Mouse (Mus musculus) spleen, postnatal 14 days (tissue): ENCODE results near the gene Uba52.

Experiments
- DNase-seq, 2 experiments: peaks; one replicate each; pipeline ENCODE4 v3.0.0; 2021 to 2022; ENCODE audit warnings: low spot score in 2 of 2

Uba52 gene

DNA sequence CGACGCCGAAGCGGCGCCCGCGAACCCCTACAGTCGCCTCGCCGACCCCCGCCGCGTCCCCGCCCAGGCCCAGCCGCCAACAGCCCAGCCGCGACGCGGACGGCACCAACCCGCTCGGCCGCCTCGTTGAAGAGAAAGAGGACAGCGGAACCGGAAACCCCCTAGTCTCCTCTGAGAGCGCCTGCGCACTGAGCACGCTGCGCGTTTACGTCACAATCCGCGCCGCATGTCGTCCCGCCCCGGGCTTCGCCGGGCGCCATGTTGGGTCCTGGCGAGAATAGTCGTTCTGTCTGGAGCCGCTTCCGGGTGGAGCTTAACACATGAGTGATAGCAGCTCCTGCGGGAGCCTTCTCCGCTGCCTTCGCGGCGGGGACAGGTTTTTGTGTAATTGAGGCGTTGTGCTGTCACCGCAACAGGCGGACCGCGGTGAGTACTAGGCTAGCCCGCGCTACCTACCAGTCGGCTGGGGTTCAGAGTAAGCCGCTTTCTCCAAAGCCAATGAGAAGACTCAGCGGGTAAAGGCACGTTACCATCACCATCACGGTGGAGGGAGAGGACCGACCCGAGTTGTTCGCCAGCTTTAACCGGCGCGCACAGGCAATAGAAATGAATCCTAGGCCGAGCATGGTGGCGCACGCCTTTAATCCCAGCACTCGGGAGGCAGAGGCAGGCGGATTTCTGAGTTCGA, at the start of gene Uba52:
Gene Uba52 (minus strand): TSS at position 574 of the 688 bp plus-strand sequence.
- peak; percentile 94 to 97 for DNase-seq

DNA sequence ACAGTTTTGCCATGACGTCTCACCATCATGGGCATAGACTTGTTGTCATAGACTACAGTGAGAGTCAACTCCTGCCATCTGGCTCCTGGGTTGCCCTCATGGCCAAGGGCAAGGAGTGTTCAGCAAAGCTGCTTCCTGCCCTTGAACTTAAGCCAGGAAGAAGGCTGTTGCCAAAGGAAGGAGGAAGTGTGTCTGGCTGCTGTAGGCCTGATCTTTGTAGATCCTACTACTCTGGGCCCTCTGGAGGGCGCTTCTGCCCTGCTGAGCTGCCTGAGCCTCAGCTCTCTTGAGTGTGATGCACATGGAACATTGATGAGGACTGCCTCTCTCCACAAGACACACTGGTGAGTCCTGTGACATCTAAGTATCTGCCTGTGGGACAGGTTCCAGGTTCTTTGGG, 49.5 kb upstream of the Uba52 start:
- DNase-seq, result peak in 1 of 2 experiments; percentile 35

- no peak for DNase-seq
Observed at GRCm38 (mm10) chr8:70558983-70559382, 48.4 kb upstream of the Uba52 start.

GRCm38 (mm10) chr8:70558334-70558733, 47.7 kb upstream of the Uba52 start:
- DNase-seq, result no peak

DNA sequence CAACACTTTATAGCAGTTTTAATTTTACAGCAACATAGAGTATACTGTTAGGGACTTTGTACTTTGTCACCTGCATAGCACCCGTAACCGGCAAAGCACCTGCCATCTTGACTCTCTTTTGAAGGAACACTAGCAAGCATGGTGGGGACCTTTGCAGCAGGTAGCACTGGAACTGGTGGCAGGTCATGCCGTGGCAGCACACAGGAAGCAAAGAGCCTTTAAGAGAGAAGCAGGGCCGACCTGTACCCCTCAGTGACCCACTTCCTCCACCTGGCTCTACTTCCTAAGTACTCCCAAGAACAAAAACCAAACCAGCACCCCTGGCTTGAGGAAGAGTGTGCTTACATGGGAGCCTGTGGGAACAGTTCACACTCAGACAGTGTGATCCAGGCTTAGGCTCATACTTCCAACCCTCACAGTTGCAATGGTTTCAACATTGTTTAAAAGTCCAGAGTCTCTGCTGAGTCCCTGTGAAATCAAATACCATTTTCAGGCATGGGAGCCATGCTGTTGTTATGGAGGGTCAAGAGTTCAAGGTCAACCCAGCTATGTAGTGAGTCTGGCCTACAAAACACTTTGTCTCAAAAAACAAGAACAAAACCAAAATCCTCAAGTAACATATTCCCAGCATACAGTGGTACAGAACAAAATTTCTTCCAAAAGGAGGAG, 44.6 kb upstream of the Uba52 start:
- no peak for DNase-seq

- no peak for DNase-seq
Observed at GRCm38 (mm10) chr8:70553740-70554139, 43.1 kb upstream of the Uba52 start.

DNA sequence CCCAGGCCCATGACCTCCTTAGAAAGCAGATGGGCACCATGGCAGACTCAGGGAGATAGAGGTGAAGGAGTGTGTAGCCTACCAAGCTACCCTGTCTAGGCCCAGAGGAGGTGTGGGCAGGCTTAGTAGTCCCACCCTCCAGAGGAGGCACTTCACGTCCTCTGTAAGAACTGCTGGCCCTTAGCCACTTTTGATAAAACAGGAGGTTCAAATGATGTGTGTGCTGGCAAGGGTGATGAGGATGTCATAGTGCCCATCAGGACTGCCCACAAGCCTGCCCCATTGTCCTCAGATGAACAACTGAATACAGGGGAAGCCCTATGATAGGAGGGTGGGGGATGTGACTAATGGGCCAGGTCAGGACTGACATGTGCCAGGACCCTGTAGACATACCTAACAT, 42.2 kb upstream of the Uba52 start:
- DNase-seq, result no peak

DNA sequence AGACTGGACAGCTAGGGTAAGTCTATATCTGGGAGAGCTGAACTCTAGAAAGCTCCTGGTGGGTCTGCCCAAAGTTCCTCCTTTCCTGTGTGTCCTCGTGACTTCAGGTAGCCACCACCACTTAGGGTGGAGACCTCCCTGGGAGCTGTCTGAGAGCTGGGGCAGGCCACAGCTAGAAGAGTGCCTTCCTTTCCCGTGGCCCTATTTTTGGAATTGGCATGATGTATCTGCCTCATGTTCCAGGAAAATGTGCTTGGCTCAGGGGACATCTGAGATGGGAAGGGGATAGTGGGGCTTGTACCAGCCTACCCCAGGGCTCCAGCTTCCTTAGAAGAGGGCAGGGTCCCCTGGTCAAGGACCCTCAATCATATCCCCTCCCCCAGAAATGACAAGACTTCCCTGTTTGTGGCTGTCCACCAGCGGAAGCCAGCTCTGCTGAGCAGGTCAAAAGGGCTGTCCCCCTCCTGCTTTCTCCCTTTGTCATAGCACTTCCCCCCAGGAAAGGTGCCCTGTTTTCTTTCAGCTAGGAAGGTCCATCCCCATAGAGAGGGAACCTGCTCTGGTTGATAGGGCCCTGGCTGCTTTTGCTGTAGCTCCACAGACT, 41.1 kb upstream of the Uba52 start:
- no peak for DNase-seq

DNA sequence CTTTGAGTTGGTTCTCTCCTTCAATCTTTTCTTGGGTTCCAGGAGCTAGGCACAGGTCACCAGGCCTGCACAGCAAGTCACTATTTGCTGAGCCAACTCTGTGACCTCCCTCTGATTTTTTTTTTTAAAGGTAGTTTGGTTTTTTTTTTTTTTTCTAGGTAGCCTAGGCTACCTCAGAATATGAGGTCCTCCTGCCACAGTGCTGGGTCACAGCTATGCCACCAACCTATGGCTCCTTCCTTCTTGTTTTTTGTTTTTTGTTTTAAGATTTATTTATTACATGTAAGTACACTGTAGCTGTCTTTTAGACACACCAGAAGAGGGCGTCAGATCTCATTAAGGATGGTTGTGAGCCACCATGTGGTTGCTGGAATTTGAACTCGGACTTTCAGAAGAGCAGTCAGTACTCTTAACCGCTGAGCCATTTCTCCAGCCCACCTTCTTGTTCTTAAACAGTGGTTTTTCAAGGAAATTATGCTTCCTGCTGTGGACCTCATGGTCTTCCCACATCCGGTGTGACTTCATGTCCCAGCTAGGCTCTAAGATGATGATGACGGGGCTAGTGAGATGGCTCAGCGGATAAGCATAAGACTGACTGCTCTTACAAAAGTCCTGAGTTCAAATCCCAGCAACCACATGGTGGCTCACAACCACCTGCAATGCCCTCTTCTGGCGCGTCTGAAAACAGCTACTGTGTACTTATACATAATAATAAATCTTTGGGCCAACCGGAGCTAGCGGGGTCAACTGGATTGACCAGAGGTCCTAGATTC, 39.0 kb upstream of the Uba52 start:
- DNase-seq, result no peak

- no peak for DNase-seq
Observed at GRCm38 (mm10) chr8:70547762-70548161, 37.2 kb upstream of the Uba52 start.

GRCm38 (mm10) chr8:70546412-70546811, 35.8 kb upstream of the Uba52 start:
- no peak for DNase-seq

DNA sequence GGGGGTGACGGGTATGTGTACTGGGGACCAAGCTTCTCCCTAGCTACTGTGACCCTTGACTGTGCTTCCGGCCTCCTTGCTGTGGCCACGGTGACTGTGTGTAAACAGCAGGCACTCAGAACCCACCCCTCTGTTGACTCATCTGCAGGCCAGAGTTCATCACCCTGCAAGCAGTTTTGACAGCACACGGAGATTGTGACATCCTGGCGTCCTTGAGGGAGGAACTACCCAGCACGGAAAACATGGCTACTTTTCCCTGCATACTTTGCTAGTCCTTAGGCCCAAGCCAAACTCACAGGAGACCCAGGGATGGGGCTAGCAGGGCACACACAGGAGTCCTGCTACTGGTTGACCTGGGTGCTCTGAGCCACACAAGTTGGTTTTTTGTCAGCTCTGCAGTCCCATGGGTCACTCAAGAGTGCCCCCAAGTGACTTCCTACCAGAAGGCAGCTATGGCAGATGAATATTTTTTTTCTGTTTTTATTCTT, 33.6 kb upstream of the Uba52 start:
- no peak for DNase-seq

GRCm38 (mm10) chr8:70541081-70541480, 30.5 kb upstream of the Uba52 start:
- no peak for DNase-seq

DNA sequence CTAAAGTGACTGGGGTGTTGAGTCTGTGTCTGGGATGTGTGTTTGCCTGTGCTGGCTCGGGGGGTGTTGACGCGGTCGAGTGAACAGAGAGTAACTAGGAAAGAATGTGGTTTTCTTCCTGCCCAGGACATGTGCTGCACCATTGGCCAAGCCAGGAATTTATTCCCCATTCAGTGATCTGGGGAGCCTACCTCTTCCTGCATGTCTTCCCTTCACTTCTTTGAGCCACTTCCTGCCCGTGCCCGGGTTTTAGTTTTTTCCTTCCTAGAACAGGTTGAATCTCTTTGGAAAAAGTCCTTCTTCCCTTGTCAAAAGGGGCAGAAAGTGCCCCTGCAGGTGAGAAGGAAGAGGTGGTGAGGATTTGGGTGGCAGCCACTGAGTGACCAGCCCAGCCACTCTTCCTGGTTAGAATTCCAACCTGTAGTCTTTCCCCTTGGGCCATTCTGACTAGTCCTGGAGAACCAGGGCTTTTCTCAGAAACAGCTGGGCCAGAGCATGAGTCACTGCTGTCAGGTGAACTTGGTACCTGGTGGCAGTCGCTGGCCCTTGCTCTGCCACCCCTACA, 30.0 kb upstream of the Uba52 start:
- no peak for DNase-seq

GRCm38 (mm10) chr8:70540013-70540506, 29.5 kb upstream of the Uba52 start:
- no peak for DNase-seq

DNA sequence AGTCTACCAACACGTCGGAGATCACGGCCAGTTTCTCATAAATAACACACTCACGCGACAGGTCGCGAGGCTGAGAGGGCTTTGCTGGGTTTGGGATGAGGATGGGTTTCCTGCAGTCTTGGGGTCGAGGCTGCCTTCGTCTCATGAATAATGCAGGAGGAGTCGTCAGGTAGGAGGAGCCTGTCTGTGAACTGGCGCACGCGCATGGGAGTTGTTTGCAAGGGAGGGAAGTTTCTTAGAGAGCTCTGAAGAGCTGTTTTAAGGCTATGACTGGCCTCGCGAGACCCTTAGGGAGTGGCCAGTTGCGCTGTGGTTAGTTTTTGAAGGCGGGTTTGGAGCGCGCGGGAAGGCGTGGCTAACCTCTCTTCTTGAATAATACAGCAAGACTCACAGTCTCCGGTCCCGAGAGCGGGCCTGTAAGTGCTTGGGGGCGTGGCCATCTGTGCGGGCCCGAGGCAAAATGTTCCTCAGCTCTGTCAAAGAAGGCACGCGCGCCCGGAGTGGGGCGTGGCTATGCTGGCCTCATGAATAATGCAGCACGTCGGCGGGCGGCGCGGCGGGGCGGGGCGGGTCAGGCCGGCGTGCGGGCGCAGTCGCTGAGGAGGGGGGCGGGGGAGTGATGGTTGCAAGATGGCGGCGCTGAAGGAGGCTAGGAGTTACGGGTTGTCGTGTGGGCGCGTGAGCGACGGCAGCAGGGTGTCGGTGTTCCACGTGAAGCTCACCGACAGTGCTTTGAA, 28.6 kb upstream of the Uba52 start, which contains the start of gene Ell:
Gene Ell (plus strand): TSS at position 381 of the 737 bp plus-strand sequence.
- DNase-seq, result peak; percentile 99

DNA sequence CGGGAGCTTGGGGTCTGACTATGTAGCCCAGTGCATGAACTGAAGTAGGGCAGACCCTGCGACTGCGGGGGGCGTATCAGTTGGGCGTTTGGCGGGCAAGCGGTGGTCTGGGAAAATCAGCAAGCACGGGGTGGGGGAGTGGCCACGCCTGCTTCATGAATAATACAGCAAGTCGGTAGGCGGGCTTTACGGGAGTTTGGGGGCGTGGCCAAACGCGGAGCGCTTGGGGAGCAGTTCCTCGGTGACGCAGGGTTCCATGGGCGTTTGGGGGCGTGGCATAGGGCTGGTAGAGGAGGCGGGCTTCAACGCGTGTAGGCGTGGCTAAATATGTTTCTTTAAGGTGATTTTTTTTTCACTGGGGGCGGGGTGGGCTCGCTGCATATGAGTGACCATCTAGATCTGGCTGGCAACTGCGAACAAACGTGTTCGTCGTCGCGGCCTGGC, 28.1 kb upstream of the Uba52 start:
- peak; percentile 100 for DNase-seq

DNA sequence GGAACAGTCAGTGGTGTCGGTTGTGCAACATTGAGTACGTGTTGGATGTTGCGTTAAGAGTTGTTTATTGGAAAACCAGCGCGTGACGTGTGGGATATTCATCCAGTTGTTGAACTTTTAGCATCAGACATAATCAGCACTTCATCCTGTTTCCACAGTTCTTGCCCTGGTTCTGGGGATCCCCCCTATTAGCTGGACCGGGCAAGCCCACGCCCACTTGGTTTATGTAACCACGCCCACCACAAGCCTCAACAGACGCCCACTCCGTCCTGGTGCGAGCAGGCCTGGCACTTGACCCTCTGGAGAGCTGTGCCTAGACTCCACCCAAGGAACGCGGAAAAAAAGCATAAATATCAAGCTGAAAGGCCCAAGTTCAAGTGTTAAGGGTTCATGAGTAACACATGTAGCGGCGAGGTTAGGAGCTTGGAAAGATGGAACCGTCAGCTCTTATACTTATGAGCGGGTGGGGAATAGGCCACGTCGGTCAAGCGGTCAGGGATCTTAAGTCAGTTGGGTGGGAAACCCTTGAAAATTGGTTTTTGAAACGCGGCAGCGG, 27.5 kb upstream of the Uba52 start:
- peak in 1 of 2 experiments; percentile 58 for DNase-seq

DNA sequence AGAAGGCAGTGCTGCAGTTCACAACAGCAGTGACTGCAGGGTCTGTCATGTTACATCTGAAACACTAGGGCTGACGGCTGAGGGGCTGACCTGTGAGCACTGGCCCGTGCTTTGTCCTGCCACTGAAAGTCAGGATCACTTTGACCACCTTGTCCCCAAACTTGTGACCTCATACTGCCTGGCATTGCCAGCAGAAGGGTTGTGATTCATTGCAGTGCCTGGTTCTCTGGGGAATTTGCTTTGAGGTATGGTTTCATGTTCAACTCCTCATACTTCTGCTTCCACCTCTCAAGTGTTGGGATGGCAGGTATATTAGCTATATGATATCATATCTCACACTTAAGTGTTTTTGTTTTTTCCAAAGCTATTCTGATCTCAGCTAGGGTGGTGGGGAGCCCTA, 25.1 kb upstream of the Uba52 start:
- no peak for DNase-seq

DNA sequence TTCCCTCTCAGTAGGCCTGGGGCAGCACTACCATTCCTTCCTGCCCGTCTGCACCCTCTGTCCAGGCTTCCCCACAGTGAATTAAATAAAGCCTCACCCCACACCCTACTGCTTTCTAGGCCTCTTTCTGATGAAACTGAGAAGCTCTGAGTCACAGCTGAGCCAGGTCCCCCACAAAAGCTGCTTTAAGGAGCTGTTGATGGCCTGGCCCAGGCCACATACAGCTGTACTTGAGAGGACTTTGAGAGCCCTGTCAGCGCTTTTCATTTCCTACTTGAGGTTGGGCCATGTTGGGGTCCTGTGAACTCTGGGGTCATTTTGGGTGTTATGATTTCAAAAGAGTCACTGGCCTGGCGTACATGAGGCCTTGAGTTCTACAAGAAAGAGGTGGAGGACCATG, 24.6 kb upstream of the Uba52 start:
- no peak for DNase-seq
